Mouse (Mus musculus) heart, adult 2 months (tissue): Measurements from ENCODE around the gene Srd5a1. TPM values are rescaled to one million over a fixed set of nuclear protein-coding genes. Genes with fewer than 3 reads are reported as not detected.

Experiments used
- DNase-seq, 2 experiments: peaks; one replicate each; pipeline ENCODE4 v3.0.0; 2021
- H3K27ac ChIP-seq: fragments of 200-600 bp; 2 replicates; pipeline ENCODE4 v1.8.1; 2022
- H3K27me3 ChIP-seq: fragments of 200-500 bp; 2 replicates; pipeline ENCODE4 v1.6.1; 2012; ENCODE audit warnings: mild to moderate bottlenecking, low read length, inconsistent platforms, mixed read lengths; ENCODE audit not compliant: control insufficient read depth, insufficient read depth
- H3K36me3 ChIP-seq: fragments of 200-500 bp; 2 replicates; pipeline ENCODE4 v1.6.1; 2012; ENCODE audit warnings: low read length, inconsistent platforms; ENCODE audit not compliant: control insufficient read depth, insufficient read depth
- H3K4me1 ChIP-seq: fragments of 200-500 bp; 2 replicates; pipeline ENCODE4 v1.6.1; 2011; ENCODE audit warnings: low read length; ENCODE audit not compliant: control insufficient read depth, insufficient read depth
- H3K4me3 ChIP-seq: fragments of 200-600 bp; 2 replicates; pipeline ENCODE4 v1.8.1; 2022
- H3K79me2 ChIP-seq: fragments of 200-500 bp; replicated peaks from 2 replicates; pipeline ENCODE4 v1.6.1; 2012; ENCODE audit warnings: mild to moderate bottlenecking, inconsistent platforms, low read length, moderate library complexity, mixed read lengths; ENCODE audit not compliant: control insufficient read depth, insufficient read depth
- H3K9ac ChIP-seq: fragments of 200-500 bp; 2 replicates; pipeline ENCODE4 v1.6.1; 2012; ENCODE audit warnings: low read depth, mild to moderate bottlenecking, control low read depth, inconsistent platforms, low read length, mixed read lengths
- CTCF ChIP-seq: fragments of 200-600 bp; IDR thresholded peaks from 2 replicates; pipeline ENCODE4 v1.8.1; 2022; ENCODE audit warnings: antibody characterized with exemption, mild to moderate bottlenecking, moderate library complexity
- EP300 ChIP-seq: fragments of 200-500 bp; IDR thresholded peaks from 2 replicates; pipeline ENCODE4 v1.6.1; 2011; ENCODE audit warnings: low read depth, low read length, control low read depth; ENCODE audit not compliant: insufficient read depth
- POLR2A ChIP-seq: fragments of 200-500 bp; IDR thresholded peaks from 2 replicates; pipeline ENCODE4 v1.6.1; 2011; ENCODE audit warnings: mild to moderate bottlenecking, low read depth, low read length, control low read depth; ENCODE audit not compliant: insufficient read depth
- WGBS: fragments of 180-500 bp; shearing (Covaris S2); methylation state at CpG from one replicate; pipeline ENCODE4 v1.1.7; 2018; 5-methylcytosine and 5-hydroxymethylcytosine counted together
- intact Hi-C: fragments of 180-260 bp; cut with DNase I; formaldehyde crosslinking; loops from one replicate; pipeline ENCODE4 v1.15.1; 2025
- polyA plus RNA-seq: library from polyadenylated mRNA; depleted of rRNA; stranded (reverse); fragments of >200 nt; gene quantifications from 2 replicates; pipeline ENCODE4 v1.2.3, GENCODE M21; 2012; rRNA removed
- total RNA-seq, 2 experiments: library from RNA; stranded (reverse); gene quantifications; 2 replicates each; pipeline ENCODE4 v1.2.3; 2021

The Srd5a1 gene
- total and polyA plus RNA-seq, 3 experiments: 0.64 to 1.3 (median 0.65) TPM

- DNase-seq: no peak
- intact Hi-C loops: loop anchor here (2.0 to 10.0 kb wide), 2 partner anchors 14 to 946 kb away; partner anchors contain the start of genes Fastkd3 and Mtrr
- Histone ChIP-seq H3K4me1 (peaks cover 23% of the 10 kb centered on the region), H3K27me3 (no peaks in the 10 kb centered on the region), H3K4me3 (no peak overlapping the region), H3K9ac (no peak overlapping the region), H3K36me3 (no peaks in the 10 kb centered on the region), H3K79me2 (peaks cover 7% of the 10 kb centered on the region), H3K27ac (no peak overlapping the region)
- WGBS: 86% methylated on average over 6 of the region's 6 CpGs
- TF ChIP-seq EP300: no peak
- TF ChIP-seq CTCF: no peak
- TF ChIP-seq POLR2A: no peak
Observed at GRCm38 (mm10) chr13:69530951-69531350, 80.3 kb downstream of the Srd5a1 start.

GRCm38 (mm10) chr13:69530156-69530555 is 81.1 kb downstream of the Srd5a1 start:
- no peak for DNase-seq
- no peak overlapping the region for H3K27ac ChIP-seq
- WGBS: 77% methylated on average over 3 of the region's 3 CpGs
- intact Hi-C loops: loop anchor here (2.0 to 10.0 kb wide), 2 partner anchors 13 to 945 kb away; partner anchors contain the start of genes Fastkd3 and Mtrr
- no peaks in the 10 kb centered on the region for H3K27me3 ChIP-seq
- H3K9ac ChIP-seq: no peak overlapping the region
- peaks cover 7% of the 10 kb centered on the region for H3K79me2 ChIP-seq
- H3K4me3 ChIP-seq: no peak overlapping the region
- TF ChIP-seq EP300 (no peak), CTCF (no peak), POLR2A (no peak)
- peaks cover 25% of the 10 kb centered on the region for H3K4me1 ChIP-seq
- no peaks in the 10 kb centered on the region for H3K36me3 ChIP-seq

- TF ChIP-seq POLR2A (no peak), EP300 (no peak), CTCF (no peak)
- DNase-seq: no peak
- intact Hi-C loops: no loop called here
- Histone ChIP-seq H3K36me3 (no peaks in the 10 kb centered on the region), H3K9ac (no peak overlapping the region), H3K4me3 (no peak overlapping the region), H3K79me2 (peaks cover 6% of the 10 kb centered on the region), H3K4me1 (peaks cover 27% of the 10 kb centered on the region), H3K27me3 (no peaks in the 10 kb centered on the region), H3K27ac (no peak overlapping the region)
- WGBS: 44% methylated on average over 7 of the region's 7 CpGs
Observed at GRCm38 (mm10) chr13:69528531-69528930, 82.7 kb downstream of the Srd5a1 start.

DNA sequence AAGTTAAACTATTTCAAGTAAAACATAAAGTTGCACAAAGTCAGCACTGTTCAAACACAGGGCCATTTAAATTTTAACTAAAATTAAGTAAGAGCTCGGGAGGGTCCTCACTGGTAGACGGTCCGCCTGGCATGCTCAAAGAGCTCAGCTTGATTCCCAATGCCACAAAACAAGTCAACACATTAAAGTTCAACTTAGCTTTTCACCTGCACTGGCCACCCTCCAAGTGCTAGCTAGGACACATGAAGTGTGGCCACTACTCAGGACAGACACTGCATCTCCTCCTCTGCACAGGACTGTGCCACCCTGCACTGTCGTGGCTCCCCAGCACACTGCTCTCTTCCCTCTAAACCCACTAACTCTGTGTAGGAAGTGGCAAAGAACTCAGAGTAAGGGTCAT is 85.4 kb downstream of the Srd5a1 start:
- intact Hi-C loops: no loop called here
- no peak for TF ChIP-seq CTCF
- TF ChIP-seq EP300: no peak
- TF ChIP-seq POLR2A: no peak
- no peak overlapping the region for H3K4me3 ChIP-seq
- WGBS: 74% methylated on average over 4 of the region's 4 CpGs
- no peak for DNase-seq
- no peak overlapping the region for H3K27ac ChIP-seq
- H3K79me2 ChIP-seq: peaks cover 3% of the 10 kb centered on the region; the same call in 1 of the 2 replicates
- H3K4me1 ChIP-seq: peaks cover 19% of the 10 kb centered on the region
- H3K36me3 ChIP-seq: no peaks in the 10 kb centered on the region
- no peaks in the 10 kb centered on the region for H3K27me3 ChIP-seq
- H3K9ac ChIP-seq: no peak overlapping the region

DNA sequence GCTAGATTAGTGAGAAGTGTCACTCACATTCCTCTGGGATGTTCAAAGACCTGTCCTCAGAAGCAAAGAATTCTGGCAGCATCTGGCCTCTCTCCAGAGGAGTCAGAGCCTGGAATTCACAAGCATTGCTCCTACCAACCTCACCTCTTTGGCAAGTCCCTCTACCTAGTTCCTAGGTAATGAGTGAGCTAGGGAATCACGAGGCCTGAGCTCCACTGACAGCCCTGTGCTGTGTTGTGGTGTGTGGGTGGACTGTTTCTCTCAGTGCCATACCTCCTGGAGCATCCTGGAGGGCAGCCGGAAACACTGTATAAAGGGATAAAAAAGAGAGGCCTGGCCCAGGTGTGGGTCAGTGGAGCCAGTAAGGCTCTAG is 87.1 kb downstream of the Srd5a1 start:
- DNase-seq: no peak
- TF ChIP-seq EP300 (no peak), POLR2A (no peak), CTCF (no peak)
- 63% methylated on average over 2 of the region's 2 CpGs for WGBS
- Histone ChIP-seq H3K27me3 (no peaks in the 10 kb centered on the region), H3K4me3 (no peak overlapping the region), H3K27ac (no peak overlapping the region), H3K4me1 (peaks cover 19% of the 10 kb centered on the region), H3K9ac (no peak overlapping the region), H3K79me2 (peaks cover 4% of the 10 kb centered on the region), H3K36me3 (no peaks in the 10 kb centered on the region)
- intact Hi-C loops: no loop called here

Other genes starting within 250 kb of the Srd5a1 start
- gene Nsun2, start 77.7 kb downstream of the Srd5a1 start, total RNA-seq: 10 to 100 TPM; 40.4 to 47.9 TPM
- 29.3 and 53.3 TPM in 2 replicates for gene Nsun2, start 77.7 kb downstream of the Srd5a1 start, polyA plus RNA-seq
- gene Tent4a, start 76.8 kb downstream of the Srd5a1 start, total RNA-seq: 10 to 100 TPM; 11.0 to 12.7 TPM
- gene Tent4a, start 76.8 kb downstream of the Srd5a1 start, polyA plus RNA-seq: 8.1 and 8.9 TPM in 2 replicates
- gene Ube2ql1, start 128.4 kb upstream of the Srd5a1 start, total RNA-seq: 1 to 10 TPM; 5.9 to 6.0 TPM
- gene Ube2ql1, start 128.4 kb upstream of the Srd5a1 start, polyA plus RNA-seq: 8.0 and 9.8 TPM in 2 replicates
- gene Med10, start 191.0 kb upstream of the Srd5a1 start, total RNA-seq: 10 to 100 TPM; 19.7 to 22.9 TPM
- 19.3 and 19.7 TPM in 2 replicates for gene Med10, start 191.0 kb upstream of the Srd5a1 start, polyA plus RNA-seq